Mouse (Mus musculus): ENCODE results near the gene Prph2.

Gene Prph2

DNA sequence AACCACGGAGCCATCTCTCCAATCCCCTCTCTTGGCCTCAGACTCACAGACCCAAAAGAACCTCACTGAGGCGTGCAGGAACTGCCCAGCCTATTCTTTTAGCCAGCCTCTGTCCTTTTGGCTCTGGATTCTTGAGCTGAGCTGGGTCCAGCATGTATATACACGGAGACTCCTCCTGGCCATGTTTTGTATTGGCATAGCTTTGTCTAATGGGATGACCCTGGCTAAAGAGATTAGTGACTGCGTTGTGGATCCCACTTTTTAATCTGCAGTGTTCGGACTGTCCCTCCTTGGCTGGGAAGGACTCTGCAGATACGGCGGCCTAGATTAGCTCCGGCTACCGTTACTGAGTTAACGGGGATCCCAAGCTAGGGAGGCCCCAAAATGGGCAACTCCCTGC, at the start of gene Prph2:
Gene Prph2, plus strand, starts transcription at position 274 of the 400 bp plus-strand sequence.
- no peak for DNase-seq

DNA sequence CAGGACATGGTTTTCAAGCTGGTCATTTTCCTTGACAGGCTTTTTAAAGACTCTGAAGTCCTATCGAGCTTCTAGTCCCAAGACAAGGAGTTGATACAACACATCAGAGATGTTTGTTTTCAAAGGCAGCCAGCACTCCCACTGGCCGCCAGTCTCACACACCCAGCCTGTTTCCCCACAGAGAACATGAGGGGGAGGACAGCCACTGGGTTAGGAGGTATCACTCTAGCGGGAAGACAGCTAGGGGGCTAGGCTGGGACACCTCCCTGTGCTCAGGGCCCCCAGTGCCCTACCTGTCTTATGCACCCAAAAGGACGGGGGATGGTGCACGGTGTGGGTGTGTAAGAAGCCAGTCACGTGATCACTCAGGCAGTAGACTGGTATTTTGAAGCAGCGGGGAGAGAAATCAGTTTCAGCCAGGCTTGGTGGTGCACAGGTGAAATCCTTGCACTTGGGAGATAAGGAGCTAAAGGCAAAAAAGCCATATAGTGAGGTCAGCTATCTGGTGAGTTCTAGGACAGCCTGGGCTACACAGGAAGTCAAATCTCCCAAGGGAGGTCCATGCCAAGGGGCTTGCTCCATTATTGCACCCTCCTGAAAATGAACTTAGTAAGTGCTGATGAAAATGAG, 45.6 kb upstream of the Prph2 start:
- DNase-seq = no peak

DNA sequence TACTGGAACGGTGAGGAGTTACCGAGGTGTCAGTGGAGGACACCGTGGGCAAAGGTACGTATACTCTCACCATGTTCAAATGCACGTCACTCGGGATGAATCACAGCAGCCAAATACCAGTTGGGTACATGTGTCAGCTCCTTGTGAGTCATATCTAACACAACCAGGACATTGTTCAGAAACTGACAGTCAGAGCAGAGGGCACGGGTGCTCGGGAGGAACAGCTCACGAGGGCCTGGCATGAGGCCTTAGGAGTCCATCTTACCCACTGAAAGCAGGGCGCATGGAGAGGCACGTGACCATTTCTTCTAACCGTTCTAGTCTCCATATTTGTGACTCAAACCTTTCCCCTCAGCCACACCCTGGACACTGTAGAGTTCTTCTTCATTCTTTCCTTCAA, 43.4 kb upstream of the Prph2 start:
- DNase-seq = no peak

DNA sequence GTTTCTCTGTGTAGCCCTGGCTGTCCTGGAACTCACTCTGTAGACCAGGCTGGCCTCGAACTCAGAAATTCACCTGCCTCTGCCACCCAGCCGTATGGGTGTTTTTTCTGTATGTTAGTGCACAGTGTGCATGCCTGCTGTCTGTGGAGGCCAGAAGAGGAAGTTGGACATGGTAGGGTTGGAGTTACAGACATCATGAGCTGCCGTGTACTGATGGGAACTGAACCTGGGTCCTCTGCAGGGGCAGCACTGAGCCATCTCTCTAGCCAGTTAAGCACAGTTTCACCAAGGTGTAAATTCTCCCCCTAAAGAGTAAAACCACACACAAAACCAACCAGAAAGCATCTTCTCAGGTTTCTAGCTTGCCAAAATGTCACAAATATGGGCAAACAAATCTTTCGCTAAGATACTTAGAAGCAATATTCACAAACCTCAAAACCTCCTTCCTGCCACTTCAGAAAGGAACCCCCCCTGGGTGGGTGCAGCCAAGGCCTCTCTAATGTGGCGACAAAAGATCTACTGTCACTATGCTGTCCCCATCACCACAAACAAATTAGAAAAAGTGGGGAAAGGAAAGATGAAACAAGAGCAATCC, 40.0 kb upstream of the Prph2 start:
- no peak for DNase-seq

DNA sequence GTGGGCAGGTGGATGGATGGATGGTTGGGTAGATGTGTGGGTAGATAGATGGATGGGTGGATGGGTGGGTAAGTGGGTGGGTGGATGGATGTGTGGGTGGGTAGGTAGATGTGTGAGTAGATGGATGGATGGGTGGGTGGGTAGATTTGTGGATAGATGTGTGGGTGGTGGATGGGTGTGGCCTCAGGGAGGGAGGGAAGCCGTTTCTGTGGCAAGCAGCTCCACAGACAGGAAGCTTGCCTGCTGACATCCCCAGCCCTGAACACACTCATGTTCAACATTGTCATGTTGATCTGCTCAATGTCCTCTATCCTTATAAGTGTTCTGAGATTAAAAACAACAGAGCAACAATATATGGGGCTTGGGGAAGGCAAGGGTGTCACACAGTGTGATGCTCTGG, 39.3 kb upstream of the Prph2 start:
- no peak for DNase-seq

DNA sequence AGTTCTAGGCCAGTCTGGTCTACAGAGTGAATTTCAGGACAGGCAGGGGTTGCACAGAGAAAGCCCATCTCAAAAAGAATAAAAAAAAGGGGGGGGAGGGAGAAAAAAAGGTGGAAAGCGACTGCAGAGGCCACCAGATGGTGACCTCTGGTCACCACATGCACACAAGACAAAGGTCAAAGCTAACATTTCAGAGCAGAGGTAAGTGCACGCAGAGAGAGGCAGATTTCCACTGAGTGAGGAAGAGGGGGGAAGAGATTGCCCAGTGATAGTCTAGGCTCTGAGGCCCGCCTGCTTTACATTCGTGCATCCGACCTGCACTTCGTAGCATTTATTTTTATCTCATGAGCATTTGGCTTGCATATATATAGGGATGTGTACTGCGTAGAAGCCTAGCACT, 37.5 kb upstream of the Prph2 start:
- no peak for DNase-seq

DNA sequence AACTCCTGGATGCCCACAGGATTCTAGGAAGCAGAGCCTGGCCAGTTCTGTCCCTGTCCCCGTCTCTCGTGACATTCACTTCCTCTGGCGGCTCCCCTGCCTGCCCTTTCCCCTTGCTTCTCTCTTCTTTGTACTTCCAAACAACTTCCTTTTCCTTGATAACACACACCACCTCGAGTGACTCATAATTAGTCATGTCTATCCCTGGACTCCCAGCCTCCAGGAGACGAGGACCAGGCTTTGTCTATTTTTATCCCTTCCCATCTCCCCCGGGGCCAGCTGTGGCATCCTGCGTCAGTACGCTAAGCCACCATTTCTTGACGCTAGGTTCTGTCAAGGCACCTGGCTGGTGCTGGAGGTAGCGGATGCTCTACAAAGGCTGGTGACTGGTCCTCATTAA, 36.1 kb upstream of the Prph2 start:
- no peak for DNase-seq

DNA sequence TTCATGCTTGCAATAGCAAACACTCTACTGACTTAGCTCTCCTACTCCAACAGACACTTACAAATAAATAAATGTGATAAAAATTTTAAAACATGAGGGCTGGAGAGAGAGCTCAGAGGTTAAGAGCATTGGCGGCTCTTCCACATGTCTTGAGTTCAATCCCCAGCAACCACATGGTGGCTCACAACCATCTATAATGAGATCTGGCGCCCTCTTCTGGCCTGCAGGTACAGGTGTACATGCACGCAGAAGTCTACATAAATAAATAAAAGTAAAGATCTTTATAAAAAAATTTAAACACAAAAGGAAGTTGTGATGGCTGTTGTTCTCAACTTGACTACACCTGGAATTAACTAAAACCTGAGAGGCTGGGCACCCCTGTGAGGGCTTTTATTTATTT, 34.6 kb upstream of the Prph2 start:
- no peak for DNase-seq

DNA sequence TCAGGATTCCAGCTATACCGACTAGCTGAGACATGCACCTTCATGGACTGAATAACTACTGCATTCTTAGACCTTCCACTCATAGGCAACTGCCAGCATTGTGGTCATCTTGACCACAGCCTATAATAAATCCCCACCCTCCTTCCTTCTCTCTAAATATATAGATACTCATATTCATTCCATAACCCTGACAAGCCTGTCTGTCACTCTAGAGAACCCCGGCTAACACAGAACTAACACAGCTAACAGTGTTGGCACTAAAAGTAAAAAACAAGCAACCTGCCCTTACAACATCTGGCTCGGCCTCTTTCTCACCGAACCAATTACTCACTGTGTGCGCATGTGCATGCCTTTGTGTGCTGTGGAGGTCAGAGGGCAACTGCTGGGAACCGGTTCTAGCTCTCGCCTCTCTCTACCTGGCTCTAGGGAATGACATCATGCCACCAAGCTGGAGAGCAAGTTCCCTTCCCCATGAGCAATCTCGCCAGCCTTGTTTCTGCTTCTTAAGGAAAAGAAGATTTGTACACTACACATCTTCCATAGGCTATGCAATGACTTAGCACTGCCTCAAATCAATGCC, 33.8 kb upstream of the Prph2 start:
- no peak for DNase-seq

DNA sequence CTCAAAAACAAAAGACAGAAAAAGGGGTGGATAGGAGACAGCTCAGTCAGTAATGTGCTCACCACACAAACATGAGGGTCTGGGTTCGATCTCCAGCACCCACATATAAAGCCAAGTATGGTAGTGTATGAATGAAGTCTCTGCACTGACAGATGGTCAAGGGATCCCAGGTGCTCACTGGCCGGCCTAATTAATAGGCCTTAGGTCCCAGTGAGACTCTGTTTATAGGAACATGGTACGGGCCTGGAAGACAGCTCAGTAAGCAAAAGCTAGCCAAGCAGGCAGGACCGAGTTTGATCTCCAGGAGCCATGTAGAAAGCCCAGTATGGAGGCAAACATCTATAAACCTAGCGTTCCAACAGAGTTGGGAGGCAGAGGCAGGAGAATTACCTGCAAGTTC, 33.2 kb upstream of the Prph2 start:
- DNase-seq = no peak

DNA sequence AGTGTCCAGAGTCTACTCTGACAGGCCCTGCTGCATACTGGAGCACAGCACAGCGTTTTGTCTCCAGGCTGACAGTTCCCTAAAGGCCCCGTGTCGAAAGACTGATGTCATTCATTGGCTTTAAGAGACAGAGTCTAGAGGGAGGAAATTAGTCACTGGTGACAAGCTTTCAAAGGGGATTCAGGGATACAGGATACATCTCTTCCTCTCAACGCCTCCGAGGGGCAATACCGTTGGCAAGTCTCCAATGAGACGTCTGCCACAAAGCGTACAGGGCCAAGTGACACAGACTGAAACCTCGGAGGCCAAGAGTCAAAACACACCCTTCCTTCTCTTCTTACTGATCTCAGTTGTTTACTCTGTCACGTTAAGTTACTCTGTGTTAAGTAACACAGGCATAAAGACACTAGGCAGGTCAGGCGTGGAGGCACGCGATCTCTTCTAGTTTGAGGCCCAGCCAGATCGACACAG, 30.4 kb upstream of the Prph2 start:
- DNase-seq = no peak

DNA sequence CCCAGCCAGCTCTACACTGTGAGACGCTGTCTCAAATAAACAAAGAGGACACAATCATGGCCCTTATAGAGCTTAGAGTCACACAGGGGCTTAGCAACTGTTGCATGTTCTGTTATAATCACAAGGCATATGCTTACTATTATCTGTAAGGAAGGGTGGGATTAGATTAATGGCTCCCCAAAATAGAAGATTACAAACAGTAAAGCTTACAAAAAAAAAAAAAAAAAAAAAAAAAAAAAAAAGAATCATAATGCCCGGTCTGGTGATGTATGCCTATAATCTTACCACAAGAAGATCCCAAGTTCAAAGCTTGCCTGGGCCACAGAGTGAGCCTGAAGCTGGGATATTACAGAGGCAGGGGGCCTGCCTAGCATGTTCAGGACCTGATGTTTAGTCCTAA, 29.9 kb upstream of the Prph2 start:
- DNase-seq = no peak

DNA sequence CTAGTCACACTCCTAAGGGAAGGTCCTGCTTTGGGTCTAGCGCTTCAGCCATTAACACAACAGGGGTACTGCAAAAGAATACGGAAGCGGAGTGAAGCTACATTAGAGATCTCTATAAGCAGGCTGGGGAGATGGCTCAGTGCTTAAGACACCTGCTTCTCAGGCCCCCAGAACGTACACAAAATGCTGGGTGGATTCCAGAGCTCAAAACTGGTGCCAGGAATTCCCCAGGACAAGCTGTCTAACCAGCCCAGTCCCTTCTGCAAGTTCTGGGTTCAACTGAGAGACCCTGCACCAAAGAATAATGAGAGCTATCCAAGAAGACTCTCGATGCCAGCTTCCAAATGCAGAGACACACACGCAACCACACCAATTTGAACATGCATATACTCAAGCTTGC, 28.5 kb upstream of the Prph2 start:
- DNase-seq = no peak

DNA sequence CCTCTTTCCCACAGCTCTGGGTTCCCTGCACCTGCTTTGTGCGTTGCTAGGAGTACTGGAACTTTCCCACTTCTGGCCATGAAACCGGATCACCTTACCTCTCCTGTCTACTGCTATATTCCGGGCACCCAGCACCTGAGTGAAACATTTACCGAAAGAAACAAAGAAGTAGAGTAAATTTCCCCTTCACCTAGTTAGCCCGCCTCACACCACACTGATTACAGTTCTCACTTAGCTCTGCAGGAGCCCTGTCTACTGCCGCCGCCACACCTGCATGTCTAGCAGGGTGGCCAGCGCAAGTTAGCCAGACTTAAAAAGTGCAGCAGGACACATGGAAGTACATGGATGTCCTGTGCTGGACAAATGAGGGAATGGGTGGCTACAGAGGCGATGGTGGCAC, 27.2 kb upstream of the Prph2 start:
- no peak for DNase-seq

DNA sequence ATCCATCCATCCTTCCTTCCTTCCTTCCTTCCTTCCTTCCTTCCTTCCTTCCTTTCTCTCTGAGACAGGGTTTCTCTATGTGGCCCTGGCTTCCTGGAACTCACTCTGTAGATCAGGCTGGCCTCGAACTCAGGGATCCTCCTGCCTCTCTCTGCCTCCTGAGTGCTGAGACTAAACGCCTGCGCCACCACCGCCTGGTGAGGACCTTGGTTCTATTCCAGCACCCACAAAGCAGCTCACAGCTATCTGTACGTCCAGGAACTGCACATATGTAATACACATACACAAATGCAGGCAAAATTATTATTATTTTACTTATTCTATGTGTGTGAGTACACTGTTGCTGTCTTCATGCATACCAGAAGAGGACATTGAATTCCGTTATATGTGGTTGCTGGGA, 25.5 kb upstream of the Prph2 start:
- DNase-seq = no peak

DNA sequence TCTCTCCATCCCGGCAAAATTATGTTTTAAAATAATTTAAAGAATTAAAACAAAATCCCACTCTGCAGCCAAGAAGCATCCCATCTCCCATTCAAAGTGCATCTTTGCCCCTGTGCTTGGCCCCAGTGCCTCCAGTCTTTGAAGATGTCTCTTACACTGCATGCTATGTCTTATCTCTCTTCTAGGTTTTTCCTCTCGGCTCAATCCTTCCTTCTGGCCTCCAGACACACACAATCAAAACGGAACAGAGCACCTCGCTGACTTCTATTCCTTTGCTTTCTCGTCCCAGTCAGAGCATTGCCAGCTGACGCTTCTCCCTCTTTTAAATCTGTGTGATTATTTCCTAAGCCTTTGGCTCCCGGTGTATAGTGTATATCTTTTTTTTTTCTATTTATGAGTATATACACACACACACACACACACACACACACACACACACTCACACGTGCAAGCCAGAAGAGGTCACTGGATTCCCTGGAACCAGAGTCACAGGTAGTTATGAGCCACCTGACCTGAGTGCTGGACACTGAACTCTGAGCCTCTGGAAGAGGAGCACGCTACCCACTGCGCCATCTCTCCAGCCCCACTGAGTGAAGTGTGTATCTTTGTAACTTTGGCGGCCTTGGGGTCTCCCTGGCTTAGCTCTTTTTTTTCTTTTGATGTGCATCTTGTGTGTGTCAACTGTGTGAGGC, 24.9 kb upstream of the Prph2 start:
- DNase-seq = no peak

DNA sequence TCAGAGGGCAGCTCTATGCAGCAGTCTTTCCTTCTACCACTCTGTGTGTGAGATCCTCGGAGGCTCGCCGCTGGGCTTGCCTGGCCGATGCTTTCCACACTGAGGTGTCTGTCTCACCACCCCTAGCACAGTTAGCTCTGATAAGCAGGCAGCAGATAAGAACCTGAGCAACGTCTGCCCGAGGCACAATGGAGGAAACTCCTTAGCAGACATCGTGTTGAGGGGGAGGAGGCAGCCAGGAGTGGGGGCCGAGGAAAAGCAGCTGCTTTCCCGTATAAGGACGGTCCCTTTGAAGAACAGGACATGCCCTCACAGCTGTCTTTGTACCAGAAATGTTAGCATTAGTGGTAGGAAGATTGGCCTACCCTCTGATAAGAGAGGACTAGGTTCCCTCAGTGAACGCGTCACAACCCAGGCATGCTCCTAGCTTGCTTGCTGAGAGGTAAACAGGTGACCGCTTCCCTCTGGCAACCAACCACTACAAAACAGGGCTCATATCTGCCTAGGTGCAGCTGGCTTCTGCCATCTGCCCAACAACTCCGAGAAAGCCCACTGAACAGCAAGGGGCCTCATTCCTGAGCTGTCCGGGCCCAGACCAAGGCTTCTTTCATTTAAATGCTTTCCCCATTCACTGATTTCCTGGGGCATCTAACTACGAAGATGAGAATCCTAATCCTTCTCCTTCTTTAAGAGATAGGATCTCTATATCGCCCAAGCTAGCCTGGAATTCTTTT, 24.2 kb upstream of the Prph2 start:
- DNase-seq = peak; percentile 51

DNA sequence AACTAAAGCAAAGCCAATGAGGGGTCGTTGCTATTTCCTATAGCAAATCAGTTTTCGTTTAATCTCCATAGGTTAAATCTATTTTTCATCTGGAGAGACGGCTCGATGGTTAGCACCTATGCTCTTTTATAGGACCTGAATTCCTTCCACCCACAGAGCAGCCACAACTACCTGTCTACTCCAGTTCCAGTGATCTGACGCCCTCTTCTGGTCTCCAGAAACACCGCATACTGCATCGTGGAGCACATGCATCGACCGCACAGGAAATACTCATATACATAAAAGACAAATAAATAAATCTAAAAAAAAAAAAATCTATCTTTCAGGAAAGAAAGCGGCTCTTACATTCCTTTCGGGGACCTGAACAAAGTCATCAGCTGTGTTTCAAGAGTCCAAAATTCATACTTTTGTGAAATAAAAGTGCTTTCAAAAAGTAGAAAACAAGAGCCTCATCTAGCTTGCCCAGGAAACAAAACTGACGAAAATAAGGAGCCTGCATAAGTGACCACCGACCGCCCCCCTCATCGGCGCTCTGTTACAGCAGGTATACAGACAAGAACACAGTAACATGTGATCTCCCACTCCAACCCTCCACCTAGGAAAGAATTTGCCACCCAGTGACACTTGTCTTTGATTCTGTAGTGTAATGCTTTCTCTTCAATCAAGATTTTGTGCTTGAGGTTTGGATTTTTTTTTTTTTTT, 21.6 kb upstream of the Prph2 start:
- DNase-seq = peak; percentile 71

DNA sequence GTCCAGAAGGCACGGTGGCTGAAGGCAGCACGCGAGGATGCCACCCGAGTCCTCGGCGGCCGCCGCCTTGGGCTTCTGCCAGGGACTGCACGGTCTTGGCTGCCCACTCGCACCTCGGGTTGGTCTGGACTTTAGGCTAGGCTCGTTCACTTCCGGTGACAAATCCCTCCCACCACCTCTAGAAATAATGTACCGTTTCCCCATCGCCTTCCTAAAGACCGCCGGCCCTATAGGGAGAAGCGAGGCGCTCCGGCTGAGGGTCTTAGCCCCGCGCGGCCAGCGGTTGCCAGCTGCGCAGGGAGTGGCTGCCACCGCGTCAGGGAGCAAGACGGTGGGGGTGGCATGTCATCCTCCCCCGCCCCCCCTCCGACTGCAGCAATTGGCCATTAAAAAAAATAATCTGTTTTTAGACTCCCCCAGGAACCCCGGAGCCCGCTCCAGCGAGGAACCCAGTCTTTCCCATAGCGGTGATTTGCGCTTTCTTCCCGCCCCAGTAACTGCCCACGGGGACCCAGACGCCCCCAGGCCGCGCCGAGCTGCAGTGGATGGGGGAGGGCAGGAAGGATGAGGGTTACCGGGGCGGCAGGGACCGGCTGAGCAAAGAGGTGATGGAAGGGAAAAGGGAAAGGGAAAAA, 20.7 kb upstream of the Prph2 start:
- DNase-seq = peak; percentile 91

DNA sequence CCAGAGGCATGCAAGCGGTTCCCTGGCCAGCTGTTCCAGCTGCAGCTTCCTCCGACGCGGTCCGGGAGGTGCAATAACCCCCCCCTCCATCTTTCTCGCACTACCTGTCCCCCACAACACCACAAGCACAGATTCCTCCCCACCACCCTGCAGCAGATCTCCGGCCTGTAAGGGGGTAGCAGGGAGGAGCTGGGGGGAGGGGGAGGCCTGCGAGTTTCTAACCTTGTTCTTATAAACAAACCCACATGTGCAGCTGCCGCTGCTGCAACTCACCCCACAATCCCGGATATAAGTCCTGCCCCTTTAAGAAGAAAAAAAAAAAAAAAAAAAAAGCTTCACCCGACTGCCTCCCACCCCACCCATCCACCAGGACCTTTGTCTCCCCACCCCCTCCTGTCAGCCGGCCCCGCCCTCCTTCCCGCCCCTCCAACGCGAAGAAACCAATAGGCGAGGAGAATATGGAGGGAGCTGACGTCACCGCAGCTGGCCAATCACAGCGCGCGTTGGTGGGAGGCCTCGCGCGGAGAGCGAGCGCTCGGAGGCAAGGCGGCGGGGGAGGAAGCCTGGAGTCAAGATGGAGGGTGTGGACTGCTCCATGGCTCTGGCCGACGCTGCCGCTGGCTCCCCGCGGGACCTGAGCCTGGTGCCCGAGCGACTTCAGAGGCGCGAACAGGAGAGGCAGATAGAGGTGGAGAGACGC, 20.0 kb upstream of the Prph2 start, which contains the start of gene Tbcc:
Gene Tbcc, plus strand, starts transcription at position 569 of the 700 bp plus-strand sequence.
- DNase-seq = peak; percentile 98

DNA sequence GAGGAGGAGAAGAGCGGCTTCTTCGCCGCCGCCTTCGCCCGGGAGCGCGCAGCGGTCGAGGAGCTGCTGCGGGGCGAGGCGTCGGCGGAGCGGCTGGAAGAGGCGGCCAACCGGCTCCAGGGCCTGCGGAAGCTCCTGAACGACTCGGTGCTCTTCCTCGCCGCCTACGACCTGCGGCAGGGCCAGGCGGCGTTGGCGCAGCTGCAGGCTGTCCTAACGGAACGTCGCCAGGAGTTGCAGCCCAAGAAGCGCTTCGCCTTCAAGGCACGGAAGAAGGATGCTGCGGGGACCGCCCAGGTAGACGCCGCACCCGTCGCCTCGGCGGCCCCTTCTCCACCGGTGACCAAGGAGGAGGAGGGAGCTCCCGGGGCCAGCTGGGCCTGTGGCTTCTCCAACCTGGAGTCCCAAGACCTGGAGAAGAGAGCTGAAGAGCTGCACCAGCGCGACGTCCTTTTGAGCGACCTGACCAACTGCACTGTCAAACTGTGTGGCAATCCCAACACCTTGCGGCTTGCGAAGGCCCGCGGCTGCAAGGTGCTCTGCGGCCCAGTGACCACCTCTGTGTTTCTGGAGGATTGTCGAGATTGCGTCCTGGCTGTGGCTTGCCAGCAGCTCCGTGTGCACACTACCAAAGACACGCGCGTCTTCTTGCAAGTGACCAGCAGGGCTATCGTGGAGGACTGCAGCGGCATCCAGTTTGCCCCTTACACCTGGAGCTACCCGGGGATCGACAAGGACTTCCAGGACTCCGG, 19.2 kb upstream of the Prph2 start:
- DNase-seq = peak; percentile 78

Measured in cerebellum, adult 9-11 months (tissue).